Mouse (Mus musculus): ENCODE measurements around the gene Slit2. TPM values are rescaled to one million over a fixed set of nuclear protein-coding genes. Genes with fewer than 3 reads are reported as not detected.

The Slit2 gene
- 3.8 and 5.1 TPM in 2 replicates for polyA plus RNA-seq (2014; fragmentation: Nextera tagmentation; extraction: Ambion mirVana)

- peak within 1 kb of the TSS; percentile 64 for H3K4me3 ChIP-seq (ENCODE audit: low read depth, low read length)
- under 1% methylated on average over 64 of the region's 66 CpGs for WGBS
- DNase-seq (ENCODE audit: low spot score): peak; percentile 92
- H3K9me3 ChIP-seq (ENCODE audit: control insufficient read depth, low read length): no peaks in the 10 kb centered on the region
- H3K4me2 ChIP-seq: peak within 1 kb of the TSS; percentile 90
- H3K9ac ChIP-seq (ENCODE audit: low read depth, low read length): peak within 1 kb of the TSS; percentile 63
- H3K4me1 ChIP-seq (replicated peaks; ENCODE audit: control insufficient read depth, insufficient read depth, low read length): peaks cover 5% of the 10 kb centered on the region
- H3K27ac ChIP-seq (ENCODE audit: low read depth, low read length): no peak within 1 kb of the TSS
- ATAC-seq (replicated peaks; ENCODE audit: low FRiP score): peak; percentile 91
- no peaks in the 10 kb centered on the region for H3K36me3 ChIP-seq (ENCODE audit: control insufficient read depth, insufficient read depth, low read length)
- peaks cover 43% of the 10 kb centered on the region for H3K27me3 ChIP-seq (replicated peaks; ENCODE audit: control insufficient read depth, insufficient read depth, low read length)
Measured at GRCm38 (mm10) chr5:47982941-47983701, at the start of gene Slit2. TSS of gene Slit2 (plus strand) at chr5:47983138.

DNA sequence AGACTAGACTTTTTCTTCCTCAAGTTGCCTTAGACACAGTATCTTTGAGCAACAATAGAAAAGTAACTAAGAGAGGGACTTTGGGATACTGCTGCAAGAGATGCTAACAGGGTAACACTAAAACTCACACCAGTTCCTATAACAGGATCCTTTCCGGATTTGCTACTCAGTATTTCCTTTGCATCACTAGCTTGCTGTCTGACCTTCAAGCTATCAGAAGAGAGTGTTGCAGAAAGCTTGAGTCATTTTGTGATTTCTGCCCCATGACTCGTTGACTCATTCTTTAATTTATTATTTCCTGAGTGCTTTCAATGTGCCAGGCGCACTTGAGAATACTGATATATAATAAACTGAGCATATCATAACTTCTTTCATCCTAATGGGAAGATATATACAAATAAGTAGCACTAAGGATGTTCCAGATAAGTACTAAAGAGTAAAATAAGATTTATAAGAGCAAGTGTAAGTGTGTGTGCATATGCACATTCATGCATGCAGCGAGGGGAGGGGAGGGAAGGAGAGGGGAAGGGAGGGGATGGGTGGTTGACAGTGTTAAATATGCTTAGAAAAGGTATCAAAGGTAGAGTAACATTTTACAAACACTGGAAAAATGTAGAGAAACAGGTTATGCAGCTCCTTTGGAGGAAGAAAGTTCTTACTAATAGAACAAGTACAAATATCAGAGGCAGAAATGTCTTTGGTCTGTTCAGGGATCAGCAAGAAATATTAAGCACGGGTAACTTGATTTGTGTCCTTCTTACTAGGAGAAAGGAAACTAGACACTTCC lies 44.2 kb upstream of the Slit2 start:
- no peak overlapping the region for H3K9ac ChIP-seq (ENCODE audit: low read depth, low read length)
- H3K27me3 ChIP-seq (replicated peaks; ENCODE audit: control insufficient read depth, insufficient read depth, low read length): no peaks in the 10 kb centered on the region
- H3K27ac ChIP-seq (ENCODE audit: low read depth, low read length): no peak overlapping the region
- no peaks in the 10 kb centered on the region for H3K36me3 ChIP-seq (ENCODE audit: control insufficient read depth, insufficient read depth, low read length)
- DNase-seq (ENCODE audit: low spot score): no peak
- no peak for ATAC-seq (replicated peaks; ENCODE audit: low FRiP score)
- no peaks in the 10 kb centered on the region for H3K4me1 ChIP-seq (replicated peaks; ENCODE audit: control insufficient read depth, insufficient read depth, low read length)
- no peak overlapping the region for H3K4me2 ChIP-seq
- H3K9me3 ChIP-seq (ENCODE audit: control insufficient read depth, low read length): no peaks in the 10 kb centered on the region
- WGBS: 73% methylated on average over 5 of the region's 5 CpGs
- no peak overlapping the region for H3K4me3 ChIP-seq (ENCODE audit: low read depth, low read length)

DNA sequence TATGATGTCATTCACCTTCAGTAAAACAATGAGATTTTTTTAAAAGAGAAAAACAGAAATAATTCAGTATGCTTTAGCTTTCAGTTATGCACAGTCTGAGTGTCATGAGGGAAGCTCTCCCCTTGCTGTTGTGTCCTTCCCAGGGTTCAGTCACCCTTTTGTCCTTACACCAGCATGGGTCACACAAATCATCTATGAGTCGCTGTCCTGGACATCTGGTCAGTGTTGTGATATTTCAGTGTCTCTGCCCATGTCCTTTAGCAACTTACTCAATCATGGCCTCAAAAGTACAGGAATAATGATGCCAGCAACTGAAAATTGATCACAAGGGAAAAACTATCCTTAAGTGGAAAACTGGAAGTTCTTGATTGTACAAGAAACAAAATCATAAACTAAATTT lies 26.5 kb upstream of the Slit2 start:
- H3K4me3 ChIP-seq (ENCODE audit: low read depth, low read length): no peak overlapping the region

GRCm38 (mm10) chr5:47975795-47976194 lies 7.1 kb upstream of the Slit2 start:
- no peak overlapping the region for H3K9ac ChIP-seq (ENCODE audit: low read depth, low read length)
- DNase-seq (ENCODE audit: low spot score): no peak
- no peaks in the 10 kb centered on the region for H3K27me3 ChIP-seq (replicated peaks; ENCODE audit: control insufficient read depth, insufficient read depth, low read length)
- H3K9me3 ChIP-seq (ENCODE audit: control insufficient read depth, low read length): no peaks in the 10 kb centered on the region
- no peak overlapping the region for H3K27ac ChIP-seq (ENCODE audit: low read depth, low read length)
- no peak for ATAC-seq (replicated peaks; ENCODE audit: low FRiP score)
- no peak overlapping the region for H3K4me2 ChIP-seq
- H3K4me3 ChIP-seq (ENCODE audit: low read depth, low read length): no peak overlapping the region
- WGBS: 73% methylated on average over 2 of the region's 2 CpGs
- no peaks in the 10 kb centered on the region for H3K4me1 ChIP-seq (replicated peaks; ENCODE audit: control insufficient read depth, insufficient read depth, low read length)
- H3K36me3 ChIP-seq (ENCODE audit: control insufficient read depth, insufficient read depth, low read length): no peaks in the 10 kb centered on the region

More for the DNA sequence above, 26.5 kb upstream of the Slit2 start:
- no peaks in the 10 kb centered on the region for H3K27me3 ChIP-seq (replicated peaks; ENCODE audit: control insufficient read depth, insufficient read depth, low read length)
- H3K4me2 ChIP-seq: no peak overlapping the region
- ATAC-seq (replicated peaks; ENCODE audit: low FRiP score): no peak
- DNase-seq (ENCODE audit: low spot score): no peak
- WGBS: 82% methylated on average over 1 of the region's 1 CpGs
- no peak overlapping the region for H3K9ac ChIP-seq (ENCODE audit: low read depth, low read length)
- H3K9me3 ChIP-seq (ENCODE audit: control insufficient read depth, low read length): no peaks in the 10 kb centered on the region
- H3K4me1 ChIP-seq (replicated peaks; ENCODE audit: control insufficient read depth, insufficient read depth, low read length): no peaks in the 10 kb centered on the region
- H3K36me3 ChIP-seq (ENCODE audit: control insufficient read depth, insufficient read depth, low read length): no peaks in the 10 kb centered on the region
- no peak overlapping the region for H3K27ac ChIP-seq (ENCODE audit: low read depth, low read length)

GRCm38 (mm10) chr5:47979371-47979770 lies 3.6 kb upstream of the Slit2 start:
- no peak overlapping the region for H3K9ac ChIP-seq (ENCODE audit: low read depth, low read length)
- no peak overlapping the region for H3K4me2 ChIP-seq
- no peaks in the 10 kb centered on the region for H3K9me3 ChIP-seq (ENCODE audit: control insufficient read depth, low read length)
- DNase-seq (ENCODE audit: low spot score) (no peak), ATAC-seq (replicated peaks; ENCODE audit: low FRiP score) (no peak)
- 33% methylated on average over 4 of the region's 4 CpGs for WGBS
- no peak overlapping the region for H3K4me3 ChIP-seq (ENCODE audit: low read depth, low read length)
- H3K4me1 ChIP-seq (replicated peaks; ENCODE audit: control insufficient read depth, insufficient read depth, low read length): peaks cover 2% of the 10 kb centered on the region
- H3K36me3 ChIP-seq (ENCODE audit: control insufficient read depth, insufficient read depth, low read length): no peaks in the 10 kb centered on the region
- no peak overlapping the region for H3K27ac ChIP-seq (ENCODE audit: low read depth, low read length)
- peaks cover 14% of the 10 kb centered on the region for H3K27me3 ChIP-seq (replicated peaks; ENCODE audit: control insufficient read depth, insufficient read depth, low read length)

DNA sequence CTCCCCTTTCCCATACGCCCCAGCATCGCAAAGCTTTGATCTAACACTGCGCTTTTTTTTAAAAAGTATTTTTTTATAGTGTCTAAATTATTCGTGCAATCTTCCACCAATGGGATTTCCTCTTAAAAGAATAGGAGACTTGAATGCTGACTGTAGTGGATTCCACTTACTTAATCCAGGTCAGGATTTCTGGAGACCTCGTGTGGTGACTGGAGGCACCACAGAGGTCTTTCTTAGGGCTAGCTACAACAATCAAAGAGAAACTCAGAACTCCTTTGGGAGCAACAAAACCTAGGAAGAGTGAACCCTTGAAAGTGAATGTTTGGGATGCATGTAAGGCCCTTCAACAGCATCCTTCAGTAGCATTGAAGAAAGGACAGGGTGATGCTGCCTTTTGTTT lies 2.5 kb upstream of the Slit2 start:
- H3K9ac ChIP-seq (ENCODE audit: low read depth, low read length): no peak overlapping the region
- H3K27ac ChIP-seq (ENCODE audit: low read depth, low read length): no peak overlapping the region
- 35% methylated on average over 5 of the region's 5 CpGs for WGBS
- H3K4me3 ChIP-seq (ENCODE audit: low read depth, low read length): no peak overlapping the region
- peaks cover 25% of the 10 kb centered on the region for H3K27me3 ChIP-seq (replicated peaks; ENCODE audit: control insufficient read depth, insufficient read depth, low read length)
- no peaks in the 10 kb centered on the region for H3K36me3 ChIP-seq (ENCODE audit: control insufficient read depth, insufficient read depth, low read length)
- no peak for DNase-seq (ENCODE audit: low spot score)
- peaks cover 5% of the 10 kb centered on the region for H3K4me1 ChIP-seq (replicated peaks; ENCODE audit: control insufficient read depth, insufficient read depth, low read length)
- H3K9me3 ChIP-seq (ENCODE audit: control insufficient read depth, low read length): no peaks in the 10 kb centered on the region
- no peak for ATAC-seq (replicated peaks; ENCODE audit: low FRiP score)
- no peak overlapping the region for H3K4me2 ChIP-seq

DNA sequence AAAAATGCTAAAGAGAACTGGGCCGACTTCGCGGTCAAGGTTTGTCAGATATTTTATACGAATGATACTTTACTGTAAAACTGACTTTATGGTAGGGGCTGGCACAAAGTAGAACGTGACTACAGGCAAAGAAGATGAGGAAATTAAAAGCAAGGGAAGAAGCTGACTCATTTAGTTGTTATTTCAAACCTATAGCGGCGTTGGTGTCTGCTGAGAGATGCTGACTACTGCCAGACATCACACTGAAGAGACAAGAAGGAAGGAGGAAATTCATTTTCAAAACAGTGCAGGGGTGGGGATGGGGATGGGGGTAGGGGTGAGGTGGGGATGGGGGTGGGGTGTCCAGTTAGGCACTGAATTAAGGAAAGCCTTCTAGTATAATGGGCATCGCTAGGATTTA lies 987 bp upstream of the Slit2 start:
- DNase-seq (ENCODE audit: low spot score): no peak
- no peak for ATAC-seq (replicated peaks; ENCODE audit: low FRiP score)
- Histone ChIP-seq H3K27me3 (replicated peaks; ENCODE audit: control insufficient read depth, insufficient read depth, low read length) (peaks cover 40% of the 10 kb centered on the region), H3K36me3 (ENCODE audit: control insufficient read depth, insufficient read depth, low read length) (no peaks in the 10 kb centered on the region), H3K9ac (ENCODE audit: low read depth, low read length) (no peak overlapping the region), H3K4me1 (replicated peaks; ENCODE audit: control insufficient read depth, insufficient read depth, low read length) (peaks cover 5% of the 10 kb centered on the region), H3K4me3 (ENCODE audit: low read depth, low read length) (peak overlapping the region; percentile 64; the same call in 1 of the 2 replicates), H3K27ac (ENCODE audit: low read depth, low read length) (no peak overlapping the region), H3K9me3 (ENCODE audit: control insufficient read depth, low read length) (no peaks in the 10 kb centered on the region), H3K4me2 (peak overlapping the region; percentile 90)
- 52% methylated on average over 8 of the region's 8 CpGs for WGBS

DNA sequence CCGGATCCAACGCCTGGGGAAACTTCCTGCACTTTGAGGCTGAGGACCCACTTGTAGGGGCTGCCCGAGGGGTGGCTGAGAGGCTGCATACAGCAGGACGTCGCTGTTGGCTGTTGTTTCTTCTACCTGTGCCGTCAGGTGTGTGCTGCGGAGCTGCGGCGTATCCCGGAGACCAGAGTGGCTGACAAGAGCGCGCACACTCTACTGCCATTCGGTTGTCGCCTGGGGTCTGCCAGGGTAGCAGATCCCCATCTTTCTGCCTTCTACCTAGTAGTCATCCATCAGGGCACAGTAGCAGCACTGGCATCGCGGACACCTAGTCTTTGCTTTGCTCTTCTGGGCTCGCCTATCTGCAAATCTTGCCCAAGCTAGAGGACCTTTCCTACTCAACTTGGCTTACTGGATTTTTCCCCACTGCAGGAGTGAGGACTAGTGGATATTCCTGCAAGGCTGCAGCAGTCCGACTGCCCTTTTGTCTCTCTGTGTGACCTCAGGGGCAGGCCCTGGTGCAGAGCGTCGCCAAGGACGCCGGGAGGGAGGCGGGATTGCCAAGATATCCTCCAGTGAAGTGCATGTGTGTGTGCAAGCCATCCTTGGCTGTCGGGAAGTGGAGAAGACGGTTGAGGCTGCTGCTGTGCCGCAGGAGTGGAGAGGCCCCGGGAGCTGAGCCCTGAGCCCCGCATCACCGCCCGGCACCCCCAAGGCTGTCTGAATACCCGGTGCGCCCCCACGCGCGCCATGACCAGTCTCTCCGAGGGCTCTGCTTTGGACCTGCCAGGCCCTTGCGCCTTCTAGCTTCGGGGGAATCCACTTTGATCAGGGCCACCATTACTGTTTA lies 1.0 kb downstream of the Slit2 start:
- Histone ChIP-seq H3K27ac (ENCODE audit: low read depth, low read length) (no peak overlapping the region), H3K27me3 (replicated peaks; ENCODE audit: control insufficient read depth, insufficient read depth, low read length) (peaks cover 43% of the 10 kb centered on the region), H3K36me3 (ENCODE audit: control insufficient read depth, insufficient read depth, low read length) (no peaks in the 10 kb centered on the region), H3K4me3 (ENCODE audit: low read depth, low read length) (peak overlapping the region; percentile 64), H3K4me2 (peak overlapping the region; percentile 90), H3K9me3 (ENCODE audit: control insufficient read depth, low read length) (no peaks in the 10 kb centered on the region), H3K9ac (ENCODE audit: low read depth, low read length) (no peak overlapping the region), H3K4me1 (replicated peaks; ENCODE audit: control insufficient read depth, insufficient read depth, low read length) (peaks cover 5% of the 10 kb centered on the region)
- ATAC-seq (replicated peaks; ENCODE audit: low FRiP score): no peak
- peak; percentile 37 for DNase-seq (ENCODE audit: low spot score)
- WGBS: under 1% methylated on average over 38 of the region's 38 CpGs

Measured in liver, embryonic 11.5 days (tissue).